Mouse (Mus musculus): ENCODE measurements around the gene Synm.

Synm gene

DNA sequence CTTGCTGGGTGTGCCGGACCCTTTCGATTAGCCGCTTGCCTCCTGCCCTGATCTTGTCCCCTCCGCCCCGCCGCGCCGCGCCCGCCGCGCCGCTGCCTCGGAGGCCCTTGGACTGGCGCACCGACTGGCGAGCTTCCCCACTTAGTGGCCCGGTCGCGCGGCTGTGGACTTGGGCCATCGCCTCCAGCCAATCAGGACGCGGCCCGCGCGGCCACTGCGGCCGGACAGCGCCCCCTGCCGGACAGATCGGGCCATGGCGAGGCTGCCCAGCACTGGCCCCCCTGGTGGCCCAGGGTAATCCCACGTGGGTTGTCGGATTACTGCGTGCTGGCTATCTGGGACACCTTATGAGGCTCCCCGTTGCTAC lies at the start of gene Synm:
Gene Synm, minus strand, starts transcription at position 114 of the 367 bp plus-strand sequence.
- peak; percentile 42 to 55 for DNase-seq

DNA sequence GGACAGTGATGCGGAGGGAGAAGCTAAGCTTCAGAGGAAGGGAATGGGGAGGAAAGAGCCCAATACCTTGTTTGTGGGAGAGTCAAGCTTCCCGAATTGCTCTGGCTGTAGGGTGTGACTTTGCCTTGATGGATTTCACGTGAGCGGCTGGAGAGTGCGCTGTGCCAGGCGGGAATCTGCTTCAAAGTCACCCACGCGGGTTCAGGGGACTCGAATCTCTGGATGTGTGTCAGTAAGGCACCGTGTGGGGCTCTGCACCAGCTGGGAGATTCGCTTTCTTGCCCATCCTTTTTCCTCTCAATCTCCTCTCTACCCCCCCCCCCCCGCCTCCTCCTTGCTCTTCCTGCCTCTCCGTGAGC lies 44.3 kb upstream of the Synm start:
- no peak for DNase-seq

DNA sequence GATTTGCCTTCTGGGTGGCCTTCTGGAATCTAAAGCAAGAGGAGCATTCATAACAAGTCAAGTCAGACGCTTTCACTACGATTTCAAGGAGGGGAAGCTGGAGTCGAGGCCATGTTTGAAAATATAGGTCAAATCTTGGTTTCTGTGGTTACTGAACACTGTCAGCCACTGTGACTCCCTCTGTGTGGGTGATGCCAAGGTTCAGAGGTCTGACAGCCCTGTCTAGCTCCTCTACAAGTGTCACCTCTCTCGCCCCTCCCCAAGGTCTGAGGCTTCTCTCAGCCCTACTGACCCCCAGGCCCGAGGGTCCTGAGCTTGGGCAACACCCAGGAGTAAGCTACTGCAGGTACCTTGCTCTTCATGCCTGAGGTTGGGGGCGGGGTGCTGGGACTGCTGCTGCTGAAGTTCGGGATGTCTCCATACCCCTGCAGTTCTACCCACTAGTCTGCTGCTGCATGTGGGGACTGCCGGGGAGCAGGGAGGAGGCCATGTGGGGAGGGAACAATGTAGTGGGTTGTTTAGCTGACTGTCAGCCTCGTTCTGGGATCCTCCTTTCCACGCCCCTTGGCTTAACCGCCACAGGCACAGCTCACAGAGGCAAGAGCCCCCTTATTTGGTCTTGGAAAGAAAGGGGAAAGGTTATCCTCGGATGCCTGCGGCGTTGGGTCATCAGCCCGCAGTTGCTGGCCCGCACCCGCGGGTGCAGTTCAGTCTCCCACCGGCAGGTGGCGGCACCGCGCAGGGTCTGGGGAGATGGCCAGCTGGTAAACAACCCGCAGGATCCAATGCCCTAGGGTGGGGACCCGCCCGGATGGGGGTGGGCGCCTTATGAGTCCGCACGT lies 43.7 kb upstream of the Synm start:
- peak; percentile 76 to 81 for DNase-seq

DNA sequence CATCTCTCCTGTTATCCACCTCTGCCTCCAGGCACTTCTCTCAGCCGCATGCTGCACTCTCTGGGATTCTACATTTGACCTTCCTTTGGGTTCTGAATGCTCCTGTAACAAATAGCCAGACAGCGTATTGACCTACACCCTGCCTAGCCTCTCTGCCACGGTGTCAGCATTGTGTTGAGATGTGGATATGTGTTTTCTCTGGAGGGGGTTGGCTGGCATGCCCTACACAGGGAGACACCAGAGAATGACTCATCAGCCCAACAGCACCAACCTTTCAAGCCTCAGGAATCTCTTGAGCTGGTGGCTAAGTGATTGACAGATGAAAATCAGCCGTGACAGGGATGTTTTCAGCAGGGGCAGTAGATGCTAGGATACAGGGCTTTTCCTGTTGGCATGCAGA lies 41.5 kb upstream of the Synm start:
- no peak for DNase-seq

DNA sequence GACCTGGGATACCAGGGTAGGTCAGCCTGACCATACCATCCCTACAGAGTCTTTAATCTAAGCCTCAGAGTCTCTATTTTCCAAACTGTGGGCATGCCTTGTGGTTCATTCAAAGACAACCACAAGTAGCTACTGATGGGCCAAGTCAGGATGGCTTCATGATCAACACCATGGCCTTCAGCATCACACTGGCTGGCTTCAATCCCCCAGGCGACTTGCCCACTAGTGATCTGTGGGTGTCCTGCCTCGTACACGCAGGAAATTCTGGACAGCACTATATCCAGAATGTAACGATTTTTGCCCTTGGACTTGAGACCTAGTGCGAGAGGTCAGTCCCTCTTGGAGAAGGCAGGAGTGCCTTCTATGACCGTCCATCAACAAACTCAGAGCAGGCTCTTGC lies 41.0 kb upstream of the Synm start:
- no peak for DNase-seq

DNA sequence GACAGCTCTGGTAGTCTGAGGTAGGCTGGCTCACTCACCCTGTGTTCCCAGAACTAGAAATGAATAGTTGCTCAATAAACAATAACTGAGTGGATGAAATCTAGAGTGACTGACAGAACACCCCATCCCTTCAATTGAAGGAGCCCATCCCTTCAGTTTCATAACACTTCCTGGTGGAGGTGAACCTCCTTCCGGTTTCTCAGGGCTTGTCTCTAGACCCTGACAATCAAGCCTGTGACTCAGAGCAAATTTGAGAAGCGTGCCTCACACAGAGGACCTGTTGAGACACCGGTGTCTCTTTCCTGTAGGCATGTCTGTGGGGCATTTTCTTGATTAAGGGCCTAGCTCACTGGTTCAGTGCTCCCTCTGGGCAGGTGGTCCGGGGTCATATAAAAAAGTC lies 38.9 kb upstream of the Synm start:
- DNase-seq: no peak

DNA sequence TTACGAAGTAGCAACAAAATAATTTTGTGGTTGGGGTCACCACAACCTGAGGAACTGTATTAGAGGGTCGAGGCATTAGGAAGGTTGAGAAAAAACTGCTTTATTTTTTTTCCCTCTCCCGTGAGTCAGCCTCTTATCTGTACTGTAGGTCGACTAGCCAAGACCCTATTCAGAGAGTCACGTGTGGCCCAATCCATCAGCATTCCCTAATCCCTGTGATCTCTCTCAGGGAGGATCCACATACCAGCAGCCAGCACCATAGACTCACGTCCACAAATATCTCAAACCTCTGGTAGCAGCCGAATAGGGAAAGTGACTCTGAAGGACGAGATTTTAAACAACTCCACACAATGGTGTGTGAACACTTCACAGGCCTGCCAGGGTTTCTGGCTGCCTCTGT lies 37.5 kb upstream of the Synm start:
- no peak for DNase-seq

DNA sequence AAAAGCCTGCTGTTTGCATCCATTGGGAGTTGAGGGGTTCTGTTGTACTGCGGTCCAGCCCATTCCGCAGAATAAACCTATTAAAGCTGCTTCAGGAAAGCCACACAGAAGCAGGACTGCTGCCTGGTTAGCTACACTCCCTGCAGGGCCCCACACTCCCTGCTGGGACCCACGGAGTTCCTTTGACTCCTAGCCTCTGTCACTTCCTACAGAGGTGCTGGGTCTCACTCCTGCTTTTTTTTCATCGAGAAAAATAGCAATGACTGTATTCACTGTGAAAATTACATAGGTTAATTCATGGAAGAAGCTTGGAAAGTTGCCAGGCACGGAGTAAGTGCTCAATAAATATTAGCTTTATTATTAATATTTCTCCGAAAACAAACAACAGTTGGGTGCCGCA lies 33.9 kb upstream of the Synm start:
- DNase-seq: no peak

DNA sequence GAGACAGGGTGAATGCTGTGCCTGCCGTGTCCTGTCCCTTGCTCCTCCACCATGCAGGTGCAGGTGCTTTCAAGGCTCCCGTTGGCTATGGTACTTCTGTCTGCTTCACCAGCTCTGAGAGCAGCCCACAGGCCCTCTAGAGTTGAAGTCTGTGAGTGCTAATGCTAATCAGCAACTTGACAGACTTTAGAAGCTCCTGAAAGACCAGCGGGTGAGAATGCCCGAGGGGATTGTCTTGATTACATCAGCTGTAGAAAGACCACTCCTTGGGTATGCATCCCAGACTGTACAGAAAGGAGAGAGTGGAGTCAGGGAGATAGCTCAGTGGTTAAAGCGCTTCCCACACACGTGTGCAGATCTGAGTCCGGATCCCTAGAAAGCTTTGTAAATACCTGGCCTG lies 31.7 kb upstream of the Synm start:
- no peak for DNase-seq

DNA sequence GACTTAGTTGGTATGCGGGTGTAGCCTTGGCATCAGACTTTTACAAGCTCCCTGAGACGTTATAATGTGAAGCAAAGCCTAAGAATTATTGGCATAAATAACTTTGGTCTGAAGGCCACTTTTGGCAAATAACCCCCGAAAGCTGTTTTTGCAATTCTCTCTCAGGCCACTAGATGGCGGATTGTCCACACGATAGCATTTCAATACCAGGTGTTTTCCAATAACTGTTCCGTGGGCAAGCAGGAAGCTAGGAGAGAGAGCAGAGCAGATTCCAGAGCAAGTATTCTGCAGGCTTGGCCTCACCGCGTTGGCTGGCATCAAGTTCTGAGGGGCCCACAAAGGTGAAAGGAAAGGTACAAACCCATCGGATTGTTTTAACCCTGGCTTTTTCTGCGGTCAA lies 29.2 kb upstream of the Synm start:
- DNase-seq: peak; percentile 54 to 55

DNA sequence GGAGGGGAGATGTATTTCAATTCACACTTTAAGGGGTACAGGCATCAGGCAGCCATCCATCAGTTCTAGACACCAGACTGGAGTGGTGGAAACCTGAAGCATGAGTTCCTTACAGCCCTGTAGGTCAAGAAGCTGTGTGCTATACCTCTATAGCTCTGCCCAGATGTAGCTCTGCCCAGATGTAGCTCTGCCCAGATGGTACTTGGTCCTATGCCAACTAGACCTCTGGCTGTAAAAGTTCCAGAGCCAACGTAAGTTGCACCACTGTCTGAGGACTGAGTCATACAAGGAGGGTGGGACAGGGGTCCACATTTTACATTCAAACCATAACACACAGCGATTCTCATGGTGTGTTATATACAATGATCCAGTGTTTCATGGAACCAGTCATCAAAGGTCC lies 28.3 kb upstream of the Synm start:
- no peak for DNase-seq

DNA sequence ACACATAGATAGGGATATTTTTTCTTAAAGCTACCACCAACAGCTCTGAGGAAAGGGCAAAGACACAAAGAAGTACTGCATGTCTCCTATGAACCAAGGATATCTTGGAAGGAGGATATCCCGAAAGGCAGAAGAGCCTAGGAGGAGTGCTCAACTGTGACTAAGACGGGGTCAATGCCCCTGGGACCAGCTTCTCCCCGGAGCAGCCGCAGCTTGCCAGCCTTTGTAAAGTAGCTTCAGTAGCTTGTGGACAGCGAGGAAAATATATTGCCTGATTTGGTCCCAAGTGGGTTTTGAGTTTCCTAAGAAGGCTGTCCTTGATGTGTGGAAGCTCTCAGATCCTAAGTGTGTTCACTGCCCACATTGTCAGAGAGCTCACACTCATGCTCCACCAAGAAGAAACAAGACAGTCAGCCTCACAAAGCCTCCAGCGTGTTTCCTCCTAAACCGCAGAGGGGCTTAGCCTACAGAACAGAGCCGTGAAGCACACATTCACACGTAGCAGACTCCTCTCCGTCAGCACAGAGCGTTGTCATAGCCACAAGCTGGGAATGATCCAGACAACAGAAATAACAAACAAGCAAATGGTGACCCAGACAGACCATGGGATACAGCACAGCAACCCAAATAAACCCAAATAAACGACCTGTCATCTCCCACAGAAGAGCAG lies 17.2 kb upstream of the Synm start:
- no peak for DNase-seq

DNA sequence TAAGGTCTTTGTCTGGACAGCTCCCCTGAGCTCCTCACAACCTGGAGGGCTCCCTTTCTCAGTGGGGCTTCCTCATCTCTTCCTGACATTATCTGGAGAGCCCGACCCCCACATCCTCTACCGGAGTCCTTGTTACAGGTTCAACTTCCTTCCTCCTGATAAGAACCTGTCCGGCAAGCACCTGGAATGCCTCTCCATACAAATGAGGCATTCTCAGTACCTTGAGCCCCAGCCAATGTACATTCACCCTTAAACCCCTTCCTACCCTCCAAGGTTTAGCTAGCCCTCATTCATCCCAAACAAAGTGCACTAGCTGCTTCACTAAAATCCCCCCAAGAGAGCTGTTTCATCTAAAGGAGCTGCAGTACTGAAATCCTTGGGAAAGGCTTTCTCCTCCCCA lies 16.1 kb upstream of the Synm start:
- no peak for DNase-seq

DNA sequence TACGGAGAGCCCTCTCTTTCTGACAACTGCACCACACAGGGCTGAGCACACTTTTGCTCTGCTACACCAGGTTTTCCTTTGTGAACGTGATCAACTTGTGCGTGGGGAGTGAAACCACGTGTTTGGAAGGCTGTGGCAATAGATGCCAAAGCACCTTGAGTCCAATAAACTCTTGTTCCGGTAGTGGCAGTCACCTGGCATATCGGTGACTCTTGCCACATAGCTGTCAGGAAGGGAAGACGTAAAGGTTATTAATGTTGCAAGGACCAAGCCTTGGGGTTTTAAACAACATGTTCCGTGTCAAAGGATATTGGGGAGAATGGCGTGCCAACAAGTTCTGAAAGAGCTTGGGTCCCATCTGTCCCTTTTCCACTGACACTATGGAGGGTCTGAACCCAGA lies 12.7 kb upstream of the Synm start:
- no peak for DNase-seq

DNA sequence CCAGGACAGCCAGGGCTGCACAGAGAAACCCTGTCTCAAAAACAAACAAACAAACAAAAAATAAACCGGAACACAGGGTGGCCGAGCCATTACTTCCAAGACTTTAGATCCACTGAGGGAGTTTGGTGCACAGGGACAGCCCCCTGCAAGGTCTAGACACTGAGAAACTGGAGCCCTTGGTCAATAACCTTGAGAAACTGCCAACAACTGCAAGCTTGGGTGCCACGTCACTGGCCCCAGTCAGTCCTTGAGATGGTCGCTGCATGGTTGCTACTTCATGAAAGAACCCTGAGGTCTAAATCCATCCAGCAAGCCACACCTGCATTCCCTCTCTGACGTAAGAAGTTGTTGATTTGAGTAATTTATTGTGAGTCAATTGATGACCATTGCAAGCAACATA lies 9.9 kb upstream of the Synm start:
- DNase-seq: no peak

DNA sequence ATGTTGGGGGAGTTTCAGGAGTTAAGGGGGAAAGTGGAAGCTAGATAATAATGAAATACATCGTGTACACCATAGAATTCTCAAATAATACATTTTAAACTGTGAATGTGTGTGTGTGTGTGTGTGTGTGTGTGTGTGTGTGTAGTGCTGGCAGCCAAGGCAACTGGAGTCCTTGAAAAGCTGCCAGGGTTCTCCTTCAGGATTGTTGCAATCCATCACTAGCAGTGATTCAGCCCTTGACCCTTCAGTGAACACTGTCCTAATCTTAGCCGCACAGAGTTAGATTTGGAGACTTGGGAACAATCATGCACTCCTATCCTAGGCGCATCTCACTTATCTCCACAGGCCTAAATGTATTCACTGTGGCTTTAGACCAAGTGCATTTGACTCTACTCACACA lies 8.6 kb upstream of the Synm start:
- DNase-seq: no peak

DNA sequence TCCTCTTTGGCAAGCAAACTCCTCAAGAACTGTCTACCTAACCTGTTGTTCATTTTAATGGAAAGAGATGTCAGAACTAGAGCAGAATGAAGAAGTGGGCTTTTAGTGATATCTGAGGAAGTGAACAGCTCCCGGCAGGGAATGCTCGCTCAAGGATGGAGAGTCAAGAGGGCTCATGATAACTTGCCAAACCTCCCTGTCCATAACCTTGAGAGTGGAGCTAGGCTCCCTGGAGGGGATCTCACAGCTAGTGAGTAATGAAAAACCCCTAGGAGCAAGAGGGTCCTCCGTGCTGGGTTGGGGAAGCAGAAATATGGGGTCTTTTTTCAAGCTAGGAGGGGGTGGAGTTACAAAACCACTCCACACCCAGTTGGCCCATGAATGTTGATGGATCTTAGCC lies 4.1 kb upstream of the Synm start:
- DNase-seq: no peak

DNA sequence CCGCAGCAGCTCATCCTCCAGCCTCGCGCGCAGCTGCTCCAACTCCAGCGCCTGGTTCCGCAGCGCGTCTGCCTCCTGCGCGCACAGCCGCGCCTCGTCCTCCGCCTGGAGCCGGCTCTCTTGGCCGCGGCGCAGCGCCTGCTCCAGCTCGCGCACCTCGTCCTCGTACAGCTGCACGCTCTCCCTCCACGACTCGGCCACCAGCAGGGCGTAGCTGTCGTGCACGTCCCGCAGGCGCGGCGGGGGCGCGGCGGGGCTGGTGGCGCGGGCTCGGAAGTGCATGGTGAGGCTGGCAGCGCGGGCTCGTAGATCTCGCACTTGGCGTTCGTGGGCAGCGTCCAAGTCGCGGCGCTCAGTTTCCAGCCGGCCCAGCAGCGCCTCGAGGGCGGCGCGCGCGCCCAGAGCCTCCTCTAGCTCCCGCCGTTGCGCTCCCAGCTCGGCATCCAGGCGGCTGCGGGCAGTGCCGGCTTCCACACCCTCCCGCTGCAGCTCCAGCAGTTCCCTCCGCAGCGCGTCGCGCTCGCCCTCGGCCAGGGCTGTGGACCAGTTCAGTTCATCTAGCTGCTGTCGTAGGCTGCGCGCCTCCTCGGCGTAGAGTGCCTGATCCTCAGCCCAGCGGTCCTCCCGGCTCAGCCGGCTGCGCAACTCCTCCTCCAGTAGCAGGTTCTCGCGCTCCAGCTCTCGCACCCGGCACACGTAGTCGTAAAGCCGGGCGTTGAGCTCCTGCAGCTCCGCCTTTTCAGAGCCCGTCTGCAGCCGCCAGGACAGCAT lies 499 bp downstream of the Synm start:
- DNase-seq: peak in 1 of 2 experiments; percentile 1

DNA sequence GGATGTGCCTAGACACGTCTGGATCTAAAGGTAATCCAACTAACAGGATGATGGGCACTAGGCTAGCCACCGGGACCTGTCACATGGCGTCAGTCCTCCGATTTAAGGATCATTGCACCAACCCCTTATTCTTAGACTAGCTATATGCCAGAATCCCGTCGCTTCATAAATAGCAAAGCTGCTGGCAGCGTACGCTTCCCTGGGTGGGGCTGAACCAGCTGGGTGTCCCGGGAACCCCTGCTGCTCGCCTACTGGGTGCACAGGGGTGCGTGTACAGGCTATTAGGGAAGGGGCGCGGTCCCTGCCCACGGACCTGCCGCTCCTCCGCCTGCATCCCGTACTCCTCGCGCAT lies 1.1 kb downstream of the Synm start:
- DNase-seq: no peak

DNA sequence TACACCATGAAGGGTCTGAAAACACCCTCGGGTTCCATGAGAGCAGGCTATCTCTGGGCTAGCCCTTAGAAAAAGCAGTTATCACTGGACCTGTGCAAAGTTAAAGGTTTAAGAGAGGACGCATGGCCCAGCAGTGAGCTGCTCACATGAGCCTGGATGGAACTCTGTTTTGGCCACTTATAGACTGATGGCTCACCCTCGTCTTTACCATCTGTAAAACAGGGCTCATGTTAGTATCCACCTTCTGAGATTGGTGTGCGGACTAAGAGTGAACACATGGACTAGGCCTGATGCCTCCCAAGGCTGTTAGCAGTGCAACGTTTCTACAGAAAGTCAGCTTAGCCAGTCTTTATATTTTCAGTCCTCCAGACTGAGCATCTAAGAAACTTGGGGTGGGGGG lies 2.9 kb downstream of the Synm start:
- DNase-seq: no peak

DNA sequence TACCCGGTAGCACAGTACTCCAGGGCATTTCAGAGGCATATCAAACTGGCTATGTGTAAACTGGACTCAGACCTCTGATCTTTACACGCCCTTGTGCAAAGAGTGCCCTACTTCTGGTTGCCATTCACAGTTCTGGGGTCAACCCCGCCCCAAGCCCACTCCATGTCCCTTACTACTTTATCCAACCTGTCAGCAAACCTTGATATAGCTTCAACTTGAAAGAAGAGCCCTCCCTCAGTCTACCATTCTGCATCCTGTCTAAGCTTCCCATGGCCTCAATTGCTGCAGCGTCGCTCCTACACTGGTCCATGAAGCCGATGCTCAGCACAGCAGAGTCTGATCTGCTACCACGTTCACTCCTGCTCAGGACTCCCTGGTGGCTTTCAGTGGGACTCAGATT lies 4.2 kb downstream of the Synm start:
- DNase-seq: no peak

DNA sequence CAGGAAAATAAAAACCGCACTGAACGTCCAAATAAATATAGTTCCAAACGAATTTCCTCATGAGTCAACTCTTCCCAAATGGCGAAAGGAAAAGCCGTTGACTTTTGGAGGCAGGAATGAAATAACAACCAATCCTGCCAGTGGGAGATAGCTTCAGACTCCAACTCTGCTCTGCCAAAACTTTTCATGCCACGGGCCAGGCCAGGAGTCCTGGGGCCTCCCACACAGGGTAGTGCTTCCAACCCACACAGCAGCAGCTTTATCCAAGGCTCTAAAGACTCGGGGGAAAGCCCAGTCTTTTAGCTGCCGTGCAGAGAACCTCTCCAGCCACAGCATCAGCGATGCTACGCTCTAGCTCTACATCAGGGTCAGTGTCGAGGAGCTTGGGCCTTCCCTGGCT lies 4.9 kb downstream of the Synm start:
- DNase-seq: no peak

DNA sequence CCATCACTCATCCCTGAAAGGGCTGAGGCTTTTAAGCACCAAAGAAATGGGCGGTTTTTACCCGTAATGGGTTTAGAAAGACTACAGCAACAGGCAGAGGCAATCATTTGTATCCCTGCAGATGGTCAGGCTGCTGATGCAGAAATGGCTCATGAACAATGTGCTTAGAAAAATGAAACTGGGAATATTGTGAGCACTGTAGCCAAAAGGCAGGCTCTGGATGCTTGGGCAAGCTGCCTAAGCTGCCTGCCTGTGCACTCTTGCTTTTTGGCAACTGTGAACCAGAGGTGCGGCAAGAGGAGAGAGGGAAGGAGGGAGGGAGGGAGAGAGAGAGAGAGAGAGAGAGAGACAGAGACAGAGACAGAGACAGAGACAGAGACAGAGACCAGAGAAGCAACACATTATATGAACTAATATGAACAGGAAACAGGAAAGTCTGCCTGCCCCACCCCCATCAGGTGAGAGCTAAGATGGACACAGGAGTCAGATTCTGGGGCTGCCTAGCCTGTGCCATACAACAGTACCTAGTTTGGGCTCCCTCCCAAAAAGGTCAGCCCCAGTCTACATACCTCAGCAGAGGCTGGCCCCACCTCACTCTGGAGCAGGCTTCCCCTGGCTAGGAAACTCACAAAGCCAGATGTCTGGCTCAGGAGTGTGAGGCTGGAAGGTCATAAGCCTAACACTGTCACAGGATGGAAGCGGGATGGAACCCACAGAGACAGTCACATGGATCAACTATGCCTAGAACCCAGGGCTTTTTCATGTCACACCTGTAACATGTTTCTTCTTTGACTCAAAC lies 9.9 kb downstream of the Synm start:
- DNase-seq: no peak
